Comparison of ENCODE assay signal across 31 mouse cellular contexts in the genomic region with DNA sequence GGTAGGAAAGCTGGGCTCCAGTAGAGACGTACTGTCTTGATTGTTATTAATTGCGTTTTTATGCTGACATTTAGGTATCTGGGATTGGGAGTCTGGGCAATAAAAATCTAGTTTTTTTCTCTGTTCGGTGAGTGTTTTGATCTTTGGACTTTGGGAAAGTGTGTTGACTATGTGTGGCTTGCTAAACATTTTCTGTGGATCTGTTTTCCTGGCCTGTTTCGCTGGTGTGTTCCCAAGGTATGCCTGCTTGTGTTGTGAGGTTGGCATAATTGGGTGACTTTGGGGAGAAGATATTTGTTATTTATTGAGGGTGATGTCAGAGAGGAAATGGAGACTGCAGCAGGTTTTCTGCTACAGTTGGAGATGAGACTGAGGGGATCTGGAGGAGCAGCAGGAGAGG. TPM values are rescaled to one million over a fixed set of nuclear protein-coding genes. Genes with fewer than 3 reads are reported as not detected.
"Had no signal": no experiment of that assay in that cellular context is flagged by ENCODE, and none has a peak within 500 bp of the region (broad histone marks: within the 10 kb centered on the region; RNA-seq: fewer than 3 reads in every experiment).

No protein-coding gene starts in this region.

- H3K4me3 ChIP-seq: embryonic facial prominence, embryonic 10.5 days; embryonic facial prominence, embryonic 12.5 days; embryonic facial prominence, embryonic 13.5 days; embryonic facial prominence, embryonic 15.5 days; erythroblast, embryonic 14.5 days; forebrain, embryonic 10.5 days; forebrain, embryonic 12.5 days; forebrain, embryonic 13.5 days; forebrain, embryonic 15.5 days; gastrocnemius, adult 2 months had no signal

- DNase-seq: cerebellum, adult 2 months; cerebellum, adult 8-10 months; cerebellum, adult 9-10 months; cerebellum, adult 9-11 months; cerebellum, postnatal 10 days; cerebellum, postnatal 14 days; cerebellum, postnatal 25 days; cerebellum, postnatal 36 days; embryo, embryonic 11 days; forebrain, postnatal 0 days; gastrocnemius, adult 2 months; gastrocnemius, postnatal 10 days; gastrocnemius, postnatal 14 days; gastrocnemius, postnatal 25 days; gastrocnemius, postnatal 36 days; heart, adult 11 months; heart, adult 18-20 months had no signal

- H3K27ac ChIP-seq: embryonic facial prominence, embryonic 10.5 days; embryonic facial prominence, embryonic 12.5 days; embryonic facial prominence, embryonic 13.5 days; embryonic facial prominence, embryonic 15.5 days; forebrain, embryonic 10.5 days; forebrain, embryonic 12.5 days; forebrain, embryonic 13.5 days; forebrain, embryonic 15.5 days; gastrocnemius, adult 2 months had no signal

- H3K4me1 ChIP-seq: embryonic facial prominence, embryonic 10.5 days; embryonic facial prominence, embryonic 12.5 days; embryonic facial prominence, embryonic 13.5 days; embryonic facial prominence, embryonic 15.5 days; forebrain, embryonic 10.5 days; forebrain, embryonic 12.5 days; forebrain, embryonic 13.5 days; forebrain, embryonic 15.5 days had no signal

- H3K4me2 ChIP-seq: embryonic facial prominence, embryonic 12.5 days; embryonic facial prominence, embryonic 13.5 days; embryonic facial prominence, embryonic 15.5 days; forebrain, embryonic 12.5 days; forebrain, embryonic 13.5 days; forebrain, embryonic 15.5 days had no signal

- H3K9me3 ChIP-seq: embryonic facial prominence, embryonic 10.5 days; embryonic facial prominence, embryonic 12.5 days; embryonic facial prominence, embryonic 13.5 days; embryonic facial prominence, embryonic 15.5 days; forebrain, embryonic 10.5 days; forebrain, embryonic 12.5 days; forebrain, embryonic 13.5 days; forebrain, embryonic 15.5 days had no signal

- H3K36me3 ChIP-seq: embryonic facial prominence, embryonic 10.5 days; embryonic facial prominence, embryonic 12.5 days; embryonic facial prominence, embryonic 13.5 days; embryonic facial prominence, embryonic 15.5 days; forebrain, embryonic 10.5 days; forebrain, embryonic 12.5 days; forebrain, embryonic 15.5 days had no signal

- ATAC-seq: forebrain, embryonic 13.5 days; forebrain, embryonic 14.5 days; forebrain, embryonic 15.5 days; forebrain, embryonic 16.5 days; forebrain, postnatal 0 days had no signal

- H3K27me3 ChIP-seq: embryonic facial prominence, embryonic 12.5 days; embryonic facial prominence, embryonic 13.5 days; embryonic facial prominence, embryonic 15.5 days; forebrain, embryonic 12.5 days; forebrain, embryonic 13.5 days; forebrain, embryonic 15.5 days had no signal

- H3K9ac ChIP-seq: embryonic facial prominence, embryonic 12.5 days; embryonic facial prominence, embryonic 13.5 days; embryonic facial prominence, embryonic 15.5 days; forebrain, embryonic 12.5 days; forebrain, embryonic 13.5 days; forebrain, embryonic 15.5 days; forebrain, postnatal 0 days had no signal

RNA-seq across cellular contexts. Expression of gene Akr1c14, which starts 38.0 kb away (rescaled TPM):
- total RNA-seq: common myeloid progenitor, adult 5-6 weeks; granulocyte monocyte progenitor cell, adult 5-6 weeks had no signal
- polyA plus RNA-seq: erythroblast, embryonic 14.5 days; forebrain, embryonic 11.5 days had no signal
